Mouse (Mus musculus) E14TG2a.4 (cell line): ENCODE data around the gene Helz2.
"Not testable (repeated sequence)": the region's sequence is repeated elsewhere in the genome, so short reads cannot be mapped to it uniquely, and the experiment has no call there.

Experiments
- H3K27me3 ChIP-seq: 2 replicates; pipeline ENCODE4 v1.6.1; 2014; ENCODE audit warnings: low read length, control low read depth; ENCODE audit not compliant: insufficient read depth
- H3K36me3 ChIP-seq: 2 replicates; pipeline ENCODE4 v1.6.1; 2014; ENCODE audit warnings: low read length, control low read depth; ENCODE audit not compliant: insufficient read depth
- H3K4me1 ChIP-seq: replicated peaks from 2 replicates; pipeline ENCODE4 v1.6.1; 2014; ENCODE audit warnings: low read depth, low read length, control low read depth
- H3K4me3 ChIP-seq: replicated peaks from 2 replicates; pipeline ENCODE4 v1.5.1; 2014; ENCODE audit warnings: mild to moderate bottlenecking, low read length
- H3K9me3 ChIP-seq: 2 replicates; pipeline ENCODE4 v1.6.1; 2014; ENCODE audit warnings: low read length, control low read depth
- CTCF ChIP-seq: conservative IDR thresholded peaks from 2 replicates; pipeline ENCODE4 v1.5.1; 2014; ENCODE audit warnings: low read length
- NANOG ChIP-seq: IDR thresholded peaks from 2 replicates; pipeline ENCODE4 v1.6.1; 2014; ENCODE audit warnings: borderline replicate concordance, low read length, mixed read lengths
- POU5F1 ChIP-seq: IDR thresholded peaks from 2 replicates; pipeline ENCODE4 v1.6.1; 2014; ENCODE audit warnings: low read length, borderline replicate concordance

The Helz2 gene

GRCm38 (mm10) chr2:181193044-181193443 lies 48.8 kb downstream of the Helz2 start:
- peaks cover 7% of the 10 kb centered on the region for H3K27me3 ChIP-seq
- H3K36me3 ChIP-seq, result peaks cover 17% of the 10 kb centered on the region
- TF ChIP-seq POU5F1 (no peak), NANOG (no peak), CTCF (no peak)
- no peaks in the 10 kb centered on the region for H3K9me3 ChIP-seq
- peaks cover 52% of the 10 kb centered on the region for H3K4me1 ChIP-seq
- H3K4me3 ChIP-seq, result no peak overlapping the region

DNA sequence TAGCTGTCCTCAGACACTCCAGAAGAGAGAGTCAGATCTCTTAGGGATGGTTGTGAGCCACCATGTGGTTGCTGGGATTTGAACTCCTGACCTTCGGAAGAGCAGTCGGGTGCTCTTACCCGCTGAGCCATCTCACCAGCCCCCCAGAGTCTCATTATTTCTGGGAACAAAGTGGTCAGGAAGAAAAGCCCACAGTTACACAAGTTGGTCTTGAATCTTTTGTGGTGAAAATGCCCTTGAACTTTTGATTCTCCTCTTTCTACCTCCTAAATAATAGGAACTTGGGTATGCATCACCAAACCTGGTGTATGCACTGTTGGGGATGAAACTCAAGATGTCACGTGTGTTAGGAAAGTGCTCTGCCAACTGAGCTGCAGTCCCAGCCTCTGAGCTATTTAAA lies 49.9 kb downstream of the Helz2 start:
- H3K9me3 ChIP-seq, result no peaks in the 10 kb centered on the region

DNA sequence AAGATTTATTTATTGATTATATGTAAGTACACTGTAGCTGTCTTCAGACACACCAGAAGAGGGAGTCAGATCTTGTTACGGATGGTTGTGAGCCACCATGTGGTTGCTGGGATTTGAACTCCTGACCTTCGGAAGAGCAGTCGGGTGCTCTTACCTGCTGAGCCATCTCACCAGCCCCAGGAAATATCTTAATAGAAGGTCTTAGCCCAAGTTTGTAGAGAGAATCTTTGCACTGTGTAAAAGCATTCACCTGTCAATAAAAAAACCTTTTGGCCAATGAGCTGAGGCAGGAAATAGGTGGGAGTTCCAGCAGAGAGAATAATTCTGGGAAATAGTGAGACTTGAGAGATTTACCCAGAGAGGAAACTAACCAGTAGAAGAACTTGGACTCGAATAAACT lies 50.4 kb downstream of the Helz2 start:
- Histone ChIP-seq H3K36me3 (peaks cover 17% of the 10 kb centered on the region), H3K4me1 (peaks cover 52% of the 10 kb centered on the region)
- not testable (repeated sequence) for H3K4me3 ChIP-seq, H3K9me3 ChIP-seq, H3K27me3 ChIP-seq

More for the DNA sequence above, 49.9 kb downstream of the Helz2 start:
- H3K27me3 ChIP-seq, result peaks cover 7% of the 10 kb centered on the region
- H3K36me3 ChIP-seq, result peaks cover 17% of the 10 kb centered on the region
- peaks cover 52% of the 10 kb centered on the region for H3K4me1 ChIP-seq
- TF ChIP-seq CTCF (no peak), NANOG (no peak), POU5F1 (no peak)
- no peak overlapping the region for H3K4me3 ChIP-seq

- TF ChIP-seq CTCF, result no peak
- TF ChIP-seq POU5F1, result no peak
- no peak for TF ChIP-seq NANOG
- Histone ChIP-seq H3K4me1 (peaks cover 48% of the 10 kb centered on the region), H3K36me3 (peaks cover 17% of the 10 kb centered on the region), H3K9me3 (no peaks in the 10 kb centered on the region), H3K4me3 (peak overlapping the region; percentile 92), H3K27me3 (0 out of 2 replicates have a peak, but pooled peaks cover 7% of the 10 kb centered on the region)
Observed at GRCm38 (mm10) chr2:181189321-181189720, 52.5 kb downstream of the Helz2 start.

- no peak for TF ChIP-seq POU5F1
- TF ChIP-seq CTCF, result no peak
- TF ChIP-seq NANOG, result no peak
- H3K36me3 ChIP-seq, result peaks cover 17% of the 10 kb centered on the region
- peaks cover 48% of the 10 kb centered on the region for H3K4me1 ChIP-seq
- 0 out of 2 replicates have a peak, but pooled peaks cover 7% of the 10 kb centered on the region for H3K27me3 ChIP-seq
- peak overlapping the region; percentile 92 for H3K4me3 ChIP-seq
- H3K9me3 ChIP-seq, result no peaks in the 10 kb centered on the region
Observed at GRCm38 (mm10) chr2:181188681-181189080, 53.1 kb downstream of the Helz2 start.

DNA sequence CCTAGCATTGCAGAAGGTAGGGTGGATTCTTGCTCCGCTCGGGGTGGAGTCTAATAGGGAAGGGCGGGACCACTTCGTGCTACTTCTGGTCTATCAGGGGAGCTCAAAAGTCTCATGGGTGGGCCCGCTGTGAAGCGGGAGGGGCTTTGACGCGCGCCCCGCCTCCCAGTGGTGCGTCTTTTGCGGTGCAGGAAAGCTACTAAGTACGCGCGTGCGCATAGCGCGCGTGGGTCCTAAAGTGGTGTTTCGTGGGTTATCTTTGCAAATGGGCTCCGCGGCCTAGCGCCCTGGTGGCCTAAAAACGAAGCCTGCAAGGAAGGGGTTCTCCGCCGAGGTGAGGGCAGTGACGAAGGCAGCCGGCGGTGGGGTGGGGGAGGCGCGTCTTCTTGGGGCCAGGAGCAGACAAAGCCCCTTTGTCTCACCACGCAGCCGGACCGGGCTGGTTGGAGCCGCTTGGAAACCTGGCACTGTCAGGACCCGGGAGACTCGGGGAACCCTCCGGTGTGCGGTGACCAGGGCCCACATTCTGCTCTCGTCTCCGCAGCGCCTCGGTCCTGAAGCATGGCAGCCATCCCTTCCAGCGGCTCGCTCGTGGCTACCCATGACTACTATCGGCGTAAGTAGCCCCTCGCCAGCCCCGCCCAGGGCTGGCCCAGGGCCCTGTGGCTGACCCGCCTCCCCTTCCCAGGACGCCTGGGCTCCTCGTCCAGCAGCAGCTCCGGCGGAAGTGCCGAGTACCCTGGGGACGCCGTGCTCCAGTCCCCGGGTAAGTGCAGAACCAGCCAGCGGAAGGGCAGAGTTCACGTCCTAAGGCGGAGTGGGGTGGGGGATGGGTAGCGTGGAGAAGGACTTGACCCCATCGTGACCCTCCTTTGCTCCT lies 54.5 kb downstream of the Helz2 start, which contains the start of gene Ppdpf:
Ppdpf (plus strand) TSS at position 127 of the 880 bp plus-strand sequence.
- Histone ChIP-seq H3K36me3 (peaks cover 17% of the 10 kb centered on the region), H3K27me3 (0 out of 2 replicates have a peak, but pooled peaks cover 7% of the 10 kb centered on the region), H3K9me3 (peaks cover 12% of the 10 kb centered on the region), H3K4me3 (peak within 1 kb of the TSS; percentile 92), H3K4me1 (peaks cover 38% of the 10 kb centered on the region)
- no peak for TF ChIP-seq CTCF
- no peak for TF ChIP-seq NANOG
- TF ChIP-seq POU5F1, result no peak

GRCm38 (mm10) chr2:181186635-181187034 lies 55.2 kb downstream of the Helz2 start:
- TF ChIP-seq NANOG, result no peak
- peak; percentile 99 for TF ChIP-seq CTCF
- Histone ChIP-seq H3K36me3 (peaks cover 17% of the 10 kb centered on the region), H3K9me3 (peaks cover 18% of the 10 kb centered on the region), H3K4me1 (peaks cover 32% of the 10 kb centered on the region), H3K27me3 (0 out of 2 replicates have a peak, but pooled peaks cover 7% of the 10 kb centered on the region), H3K4me3 (peak overlapping the region; percentile 92)

DNA sequence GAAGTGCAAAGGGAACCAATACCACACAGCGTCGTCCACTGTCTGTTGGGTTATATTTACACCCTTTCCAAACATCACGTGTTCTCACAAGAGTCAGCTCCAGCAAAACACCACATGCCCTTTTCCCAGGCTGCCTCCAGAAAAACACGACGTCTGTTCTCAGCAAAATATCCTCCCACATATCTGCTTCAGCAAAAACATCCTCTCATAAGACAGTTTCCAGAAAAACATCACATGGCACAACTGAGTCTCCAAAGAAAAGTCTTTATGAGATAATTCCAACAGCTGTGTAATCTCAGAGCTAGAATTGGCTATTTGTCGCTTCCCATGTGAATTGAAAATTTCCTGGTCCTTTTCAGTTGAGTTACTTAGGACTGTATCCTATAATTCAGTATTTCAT lies 60.9 kb downstream of the Helz2 start:
- H3K9me3 ChIP-seq, result peaks cover 18% of the 10 kb centered on the region
- TF ChIP-seq NANOG (no peak), POU5F1 (no peak), CTCF (no peak)
- H3K4me1 ChIP-seq, result no peaks in the 10 kb centered on the region
- H3K36me3 ChIP-seq, result no peaks in the 10 kb centered on the region
- 0 out of 2 replicates have a peak, but pooled peaks cover 7% of the 10 kb centered on the region for H3K27me3 ChIP-seq
- H3K4me3 ChIP-seq, result no peak overlapping the region
